Mouse (Mus musculus) forebrain, embryonic 10.5 days (tissue): Measurements from ENCODE around the gene Gm6525. TPM values are rescaled to one million over a fixed set of nuclear protein-coding genes. Genes with fewer than 3 reads are reported as not detected.

Source experiments
- DNase-seq: peaks from one replicate; pipeline ENCODE4 v3.0.0-alpha.2; 2017; ENCODE audit warnings: low spot score; ENCODE audit errors: extremely low spot score
- H3K27ac ChIP-seq: fragments of 300-500 bp; sonication (generic); 2 replicates; pipeline ENCODE4 v1.5.1; 2016; ENCODE audit warnings: mild to moderate bottlenecking
- H3K27me3 ChIP-seq: fragments of 300-500 bp; sonication (generic); 2 replicates; pipeline ENCODE4 v1.6.1; 2016; ENCODE audit warnings: mild to moderate bottlenecking; ENCODE audit not compliant: poor library complexity, severe bottlenecking
- H3K36me3 ChIP-seq: fragments of 300-500 bp; sonication (generic); replicated peaks from 2 replicates; pipeline ENCODE4 v1.6.1; 2016; ENCODE audit warnings: mild to moderate bottlenecking, moderate library complexity
- H3K4me1 ChIP-seq: fragments of 300-500 bp; sonication (generic); 2 replicates; pipeline ENCODE4 v1.6.1; 2016
- H3K4me3 ChIP-seq: fragments of 300-500 bp; sonication (generic); 2 replicates; pipeline ENCODE4 v1.5.1; 2016; ENCODE audit warnings: mild to moderate bottlenecking, moderate library complexity
- H3K9me3 ChIP-seq: fragments of 300-500 bp; sonication (generic); 2 replicates; pipeline ENCODE4 v1.6.1; 2016; ENCODE audit warnings: mild to moderate bottlenecking, moderate library complexity
- WGBS: fragments of 180-500 bp; shearing (Covaris S2); methylation state at CpG from one replicate; pipeline ENCODE4 v1.1.7; 2016; 5-methylcytosine and 5-hydroxymethylcytosine counted together
- polyA plus RNA-seq: library from polyadenylated mRNA; unstranded; fragments of >200 nt; fragmentation: Nextera tagmentation; extraction: Ambion mirVana; gene quantifications from 2 replicates; pipeline ENCODE4 v1.2.1, GENCODE M21; 2016

Gene Gm6525
- polyA plus RNA-seq, 1 experiment from 2014 or later = 0.87 TPM

DNA sequence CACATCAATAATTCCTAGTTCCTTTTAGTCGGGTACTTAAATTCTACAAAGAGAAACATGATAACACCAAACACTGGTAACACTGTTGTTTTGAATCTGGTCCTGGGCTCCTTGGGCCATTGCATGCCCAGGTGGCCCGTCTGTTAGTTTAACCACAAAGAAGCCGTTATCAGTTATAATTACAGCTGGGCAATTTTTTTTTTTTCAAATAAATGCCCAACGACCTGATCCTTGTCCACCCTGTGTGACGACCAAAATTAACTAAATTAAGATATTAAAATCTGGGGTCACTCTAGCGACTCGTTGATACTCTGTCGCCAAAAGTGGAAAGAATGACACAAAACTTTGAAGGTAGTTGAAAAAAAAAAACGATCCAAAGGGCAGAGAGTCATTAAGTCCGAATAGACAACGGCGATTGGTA lies 19.2 kb upstream of the Gm6525 start:
- Histone ChIP-seq H3K4me1 (peaks cover 24% of the 10 kb centered on the region), H3K4me3 (peak overlapping the region; percentile 68), H3K9me3 (peaks cover 1% of the 10 kb centered on the region; the same call in 1 of the 2 replicates), H3K36me3 (peaks cover 9% of the 10 kb centered on the region), H3K27me3 (no peaks in the 10 kb centered on the region), H3K27ac (no peak overlapping the region)
- 14% methylated on average over 12 of the region's 12 CpGs for WGBS
- no peak for DNase-seq

DNA sequence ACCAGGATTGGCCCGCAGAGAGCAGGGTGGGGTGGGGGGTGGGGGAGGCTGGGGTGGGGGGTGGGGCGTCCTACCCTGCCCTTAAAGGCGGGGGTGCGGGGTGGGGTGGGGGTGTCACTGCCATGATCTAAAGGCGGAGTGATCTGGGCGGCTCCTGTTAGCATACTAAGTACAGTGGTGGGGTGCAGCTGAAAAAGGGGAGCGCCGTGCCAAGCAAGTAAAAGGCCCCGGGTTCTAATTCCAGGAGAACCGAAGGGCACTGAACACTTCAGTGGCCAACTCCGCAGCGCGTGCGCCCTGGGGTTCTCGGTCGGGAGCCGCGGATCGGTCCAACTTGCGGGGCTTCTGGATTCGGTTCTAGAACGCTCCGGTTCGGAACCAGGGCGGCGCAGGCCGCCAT lies 18.8 kb upstream of the Gm6525 start:
- Histone ChIP-seq H3K9me3 (no peaks in the 10 kb centered on the region), H3K27ac (peak overlapping the region; percentile 95), H3K36me3 (peaks cover 12% of the 10 kb centered on the region; the same call in 1 of the 2 replicates), H3K27me3 (no peaks in the 10 kb centered on the region), H3K4me3 (peak overlapping the region; percentile 68), H3K4me1 (peaks cover 24% of the 10 kb centered on the region)
- WGBS = under 1% methylated on average over 27 of the region's 27 CpGs
- no peak for DNase-seq

DNA sequence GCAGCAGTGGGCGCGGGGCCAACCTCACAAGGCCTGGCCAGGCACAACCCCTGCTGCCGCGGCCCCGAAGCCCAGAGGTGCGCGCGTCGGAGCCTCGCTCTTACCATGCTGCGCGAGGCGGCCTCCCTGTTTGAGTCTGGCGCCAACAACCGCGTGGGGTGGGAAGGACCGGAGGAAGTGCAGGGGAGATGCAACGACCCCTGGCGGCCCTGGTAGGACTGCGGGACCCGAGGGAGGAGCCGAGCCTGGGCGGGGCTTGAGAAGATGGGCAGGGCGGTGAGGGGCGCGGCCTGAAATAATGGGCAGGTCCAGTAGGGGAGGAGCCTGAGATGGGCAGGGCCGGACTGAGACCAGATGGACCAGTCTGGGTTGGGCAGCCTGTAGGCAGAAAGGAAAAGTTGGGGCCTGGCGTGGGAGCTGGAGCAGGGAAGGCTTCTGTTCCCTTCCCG lies 18.3 kb upstream of the Gm6525 start, which contains the start of gene Mnd1:
Gene Mnd1 (minus strand): TSS at position 229 of the 449 bp plus-strand sequence.
- WGBS = under 1% methylated on average over 29 of the region's 29 CpGs
- DNase-seq = peak; percentile 100
- Histone ChIP-seq H3K4me1 (peaks cover 24% of the 10 kb centered on the region), H3K27ac (peak within 1 kb of the TSS; percentile 95), H3K27me3 (no peaks in the 10 kb centered on the region), H3K36me3 (peaks cover 15% of the 10 kb centered on the region; the same call in 1 of the 2 replicates), H3K4me3 (peak within 1 kb of the TSS; percentile 68), H3K9me3 (no peaks in the 10 kb centered on the region)

DNA sequence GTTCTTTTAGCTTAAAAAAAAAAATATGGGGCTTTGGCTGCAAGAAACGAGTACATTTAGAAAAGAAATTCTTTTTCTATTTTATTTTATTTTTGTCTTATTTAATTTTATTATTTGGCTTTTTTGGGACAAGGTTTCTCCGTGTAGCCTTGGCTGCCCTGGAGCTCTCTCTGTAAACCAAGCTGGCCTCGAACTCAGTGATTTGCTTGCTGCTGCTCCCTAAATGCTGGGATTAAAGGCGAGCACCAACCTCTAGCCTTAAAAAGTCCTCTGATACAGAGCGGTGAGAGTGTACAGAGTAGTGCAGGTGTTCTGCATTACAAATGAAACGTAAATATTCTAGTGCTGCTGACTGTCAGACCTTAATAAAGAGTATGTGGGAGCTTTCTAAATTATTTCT lies 17.8 kb upstream of the Gm6525 start:
- H3K27ac ChIP-seq = peak overlapping the region; percentile 95; the same call in 1 of the 2 replicates

DNA sequence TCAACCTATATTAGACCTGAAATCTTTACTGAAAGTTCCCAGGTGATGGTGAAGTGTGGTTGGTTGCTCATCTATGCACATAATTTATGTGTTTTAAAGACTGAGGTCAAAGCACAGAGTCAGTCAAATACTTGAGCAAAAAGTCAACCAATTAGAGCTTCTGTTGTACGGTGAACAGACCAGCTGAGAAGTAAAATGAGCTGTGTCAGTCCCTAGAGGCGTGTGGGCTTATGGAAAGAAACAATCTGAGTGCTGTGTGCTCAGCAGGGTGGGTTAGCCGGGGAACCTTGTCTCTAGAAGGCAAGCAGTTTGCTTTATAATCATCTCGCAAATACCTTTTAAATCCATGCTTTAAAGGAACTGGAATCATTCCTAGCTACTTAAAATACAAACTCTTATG lies 16.9 kb upstream of the Gm6525 start:
- Histone ChIP-seq H3K27me3 (no peaks in the 10 kb centered on the region), H3K36me3 (peaks cover 20% of the 10 kb centered on the region; the same call in 1 of the 2 replicates), H3K9me3 (no peaks in the 10 kb centered on the region), H3K4me1 (peaks cover 24% of the 10 kb centered on the region), H3K4me3 (no peak overlapping the region), H3K27ac (no peak overlapping the region)
- 66% methylated on average over 4 of the region's 4 CpGs for WGBS
- DNase-seq = no peak

More for the DNA sequence above, 17.8 kb upstream of the Gm6525 start:
- no peak for DNase-seq
- peak overlapping the region; percentile 68; the same call in 1 of the 2 replicates for H3K4me3 ChIP-seq
- H3K36me3 ChIP-seq = peaks cover 16% of the 10 kb centered on the region; the same call in 1 of the 2 replicates
- 58% methylated on average over 6 of the region's 6 CpGs for WGBS
- no peaks in the 10 kb centered on the region for H3K9me3 ChIP-seq
- H3K27me3 ChIP-seq = no peaks in the 10 kb centered on the region
- H3K4me1 ChIP-seq = peaks cover 24% of the 10 kb centered on the region

DNA sequence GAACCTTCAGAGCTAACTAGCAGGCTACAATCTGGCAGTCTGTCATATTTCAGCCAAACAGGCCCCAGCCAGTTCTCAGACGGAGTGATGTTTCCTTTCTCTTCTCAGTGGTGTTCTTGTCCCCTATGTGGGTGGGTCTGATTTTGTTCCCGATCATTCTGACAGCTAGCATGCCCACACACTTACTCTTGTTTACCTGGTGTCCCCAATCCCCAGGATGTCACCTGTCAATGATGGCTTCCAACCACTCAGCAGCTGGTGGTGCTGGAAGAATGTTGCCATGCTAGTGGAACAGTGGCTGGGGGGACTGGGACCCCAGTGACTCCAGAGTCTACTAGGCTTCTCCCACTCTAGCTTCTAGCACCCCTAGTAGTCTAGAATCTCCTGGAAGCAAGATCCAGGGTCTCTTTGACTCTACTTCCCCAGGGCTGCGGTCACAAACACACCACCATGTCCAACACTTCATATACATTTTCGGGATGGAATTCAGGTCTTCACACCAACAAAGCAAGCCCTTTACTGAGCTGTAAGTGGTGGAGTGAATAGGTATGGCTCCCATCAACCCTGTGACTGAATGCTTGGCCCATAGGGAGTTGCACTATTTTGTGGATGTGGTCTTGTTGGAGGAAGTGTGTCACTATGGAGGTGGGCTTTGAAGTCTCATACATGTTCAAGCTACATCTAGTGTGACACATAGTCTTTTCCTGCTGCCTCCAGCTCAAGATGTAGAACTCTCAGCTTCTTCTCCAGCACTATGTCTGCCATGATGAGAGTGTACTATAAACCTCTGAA lies 16.1 kb upstream of the Gm6525 start:
- Histone ChIP-seq H3K27me3 (no peaks in the 10 kb centered on the region), H3K36me3 (peaks cover 20% of the 10 kb centered on the region; the same call in 1 of the 2 replicates), H3K4me3 (no peak overlapping the region), H3K9me3 (no peaks in the 10 kb centered on the region), H3K4me1 (peaks cover 24% of the 10 kb centered on the region), H3K27ac (no peak overlapping the region)
- DNase-seq = no peak
- 91% methylated on average over 4 of the region's 4 CpGs for WGBS

DNA sequence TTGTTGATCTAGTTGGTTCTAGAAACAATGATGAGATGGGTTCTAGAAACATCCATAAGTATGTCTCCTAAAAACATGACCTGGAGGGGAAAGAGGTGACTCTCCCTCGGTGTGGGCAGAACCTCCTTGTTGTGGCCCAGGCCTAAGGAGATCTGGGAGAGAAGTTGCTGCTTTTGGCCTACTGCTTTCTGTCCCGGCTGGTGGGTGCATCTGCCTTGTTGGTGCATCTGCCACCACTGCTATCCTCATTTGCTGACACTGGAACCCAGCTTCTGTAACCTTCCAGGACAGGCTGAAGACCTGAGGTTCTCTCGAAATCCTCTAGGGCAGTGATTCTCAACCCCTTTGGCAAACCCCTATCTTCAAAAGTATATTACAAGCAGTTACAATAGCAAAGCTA lies 8.5 kb upstream of the Gm6525 start:
- peaks cover 54% of the 10 kb centered on the region for H3K36me3 ChIP-seq
- WGBS = 95% methylated on average over 3 of the region's 3 CpGs

DNA sequence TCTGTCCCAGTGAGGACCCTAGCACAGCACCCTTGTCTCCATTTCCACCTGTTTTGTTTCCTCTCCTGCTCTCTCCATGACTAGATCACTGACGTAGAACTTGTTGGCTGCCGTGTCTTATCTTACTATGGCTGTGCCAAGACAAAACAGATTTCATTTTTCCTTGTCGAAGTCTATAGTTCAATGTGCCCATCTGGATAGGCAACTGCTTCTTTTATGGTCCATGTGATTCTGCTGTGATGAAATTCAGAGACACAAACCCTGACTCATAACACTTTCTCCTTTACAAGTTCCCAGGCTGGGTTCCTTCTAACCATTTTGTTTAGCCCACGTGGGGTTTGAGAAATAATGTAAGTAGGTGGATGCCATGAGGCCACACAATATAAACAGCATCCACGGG lies 7.8 kb upstream of the Gm6525 start:
- DNase-seq = no peak
- peaks cover 58% of the 10 kb centered on the region for H3K36me3 ChIP-seq
- WGBS = 95% methylated on average over 5 of the region's 5 CpGs
- H3K27ac ChIP-seq = no peak overlapping the region
- H3K9me3 ChIP-seq = no peaks in the 10 kb centered on the region
- no peaks in the 10 kb centered on the region for H3K27me3 ChIP-seq
- no peaks in the 10 kb centered on the region for H3K4me1 ChIP-seq
- H3K4me3 ChIP-seq = no peak overlapping the region

More for the DNA sequence above, 8.5 kb upstream of the Gm6525 start:
- Histone ChIP-seq H3K27me3 (no peaks in the 10 kb centered on the region), H3K9me3 (no peaks in the 10 kb centered on the region), H3K4me3 (no peak overlapping the region), H3K27ac (no peak overlapping the region), H3K4me1 (no peaks in the 10 kb centered on the region)
- DNase-seq = no peak

DNA sequence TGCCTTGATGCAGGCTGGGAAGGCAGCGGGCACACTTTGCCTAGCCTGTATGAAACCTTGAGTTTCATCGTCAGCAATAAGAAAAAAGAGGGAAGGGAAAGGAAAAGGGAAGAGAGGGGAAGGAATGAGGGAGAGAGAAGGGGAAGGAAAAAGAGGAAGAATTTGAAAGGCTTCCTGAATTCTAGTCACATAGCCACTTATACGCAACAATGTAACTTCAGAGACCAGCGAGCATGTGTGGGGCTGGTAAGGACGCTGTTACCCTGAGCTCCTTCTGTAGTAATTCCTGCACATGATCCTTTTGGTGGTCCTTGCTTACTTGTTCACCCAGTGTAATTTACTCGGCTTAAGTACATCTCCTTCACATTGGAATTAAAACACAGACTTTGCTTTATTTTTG lies 5.0 kb upstream of the Gm6525 start:
- peaks cover 70% of the 10 kb centered on the region for H3K36me3 ChIP-seq
- no peaks in the 10 kb centered on the region for H3K4me1 ChIP-seq
- H3K27me3 ChIP-seq = no peaks in the 10 kb centered on the region
- H3K27ac ChIP-seq = no peak overlapping the region
- H3K4me3 ChIP-seq = no peak overlapping the region
- no peaks in the 10 kb centered on the region for H3K9me3 ChIP-seq
- 89% methylated on average over 6 of the region's 6 CpGs for WGBS
- no peak for DNase-seq

DNA sequence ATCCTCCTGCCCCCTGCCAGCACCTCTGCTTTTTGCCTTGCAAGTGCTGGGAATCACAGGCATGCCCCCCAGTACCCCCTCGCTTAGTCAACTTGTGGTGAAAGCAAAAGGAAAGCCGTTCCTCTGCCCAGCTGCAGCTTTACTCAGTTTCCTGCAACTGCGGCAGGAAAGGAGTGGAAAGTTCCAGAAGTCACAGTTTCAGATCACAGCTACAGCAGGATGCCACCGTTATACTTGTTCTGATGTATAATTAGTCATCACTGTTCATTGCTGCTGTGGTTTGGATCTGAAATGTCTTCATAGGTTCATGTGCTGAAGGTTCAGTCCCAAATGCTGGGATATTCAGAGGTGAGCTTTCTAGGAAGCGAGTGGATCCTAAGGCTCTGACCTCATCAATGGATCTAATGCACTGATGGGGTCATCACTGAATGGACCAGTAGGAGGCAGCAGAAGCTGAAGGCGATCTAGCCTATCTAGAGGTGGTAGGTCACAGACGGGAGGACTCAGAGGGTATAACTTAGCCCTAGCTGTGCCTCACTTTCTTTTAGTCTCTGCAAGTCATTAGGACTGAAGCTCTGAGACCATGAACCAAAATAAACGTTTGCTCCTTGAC lies 4.4 kb upstream of the Gm6525 start:
- Histone ChIP-seq H3K36me3 (peaks cover 65% of the 10 kb centered on the region), H3K27ac (no peak overlapping the region), H3K4me3 (no peak overlapping the region), H3K27me3 (no peaks in the 10 kb centered on the region), H3K4me1 (no peaks in the 10 kb centered on the region), H3K9me3 (no peaks in the 10 kb centered on the region)
- DNase-seq = no peak
- 72% methylated on average over 8 of the region's 8 CpGs for WGBS

DNA sequence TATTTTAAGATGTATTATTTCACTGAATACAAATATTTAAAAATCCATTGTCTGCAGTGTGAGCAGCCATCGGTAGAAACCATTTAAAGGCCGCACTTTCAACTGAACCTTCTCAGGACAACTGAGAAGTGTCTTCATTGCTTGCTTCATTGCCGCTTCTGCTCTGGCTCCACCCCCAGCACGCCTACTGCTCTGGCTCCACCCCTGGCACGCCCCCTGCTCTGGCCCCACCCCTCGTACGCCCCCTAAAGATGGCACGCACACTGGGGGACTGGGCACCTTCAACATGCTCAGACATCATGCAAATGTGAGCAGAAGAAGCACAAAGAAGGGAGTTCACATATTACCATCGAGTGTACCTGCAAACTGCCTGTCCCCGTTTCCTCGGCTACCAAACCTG lies 1.5 kb upstream of the Gm6525 start:
- peaks cover 44% of the 10 kb centered on the region for H3K36me3 ChIP-seq
- H3K9me3 ChIP-seq = no peaks in the 10 kb centered on the region
- DNase-seq = no peak
- H3K4me1 ChIP-seq = peaks cover 12% of the 10 kb centered on the region
- no peaks in the 10 kb centered on the region for H3K27me3 ChIP-seq
- no peak overlapping the region for H3K4me3 ChIP-seq
- WGBS = 55% methylated on average over 11 of the region's 11 CpGs
- no peak overlapping the region for H3K27ac ChIP-seq

DNA sequence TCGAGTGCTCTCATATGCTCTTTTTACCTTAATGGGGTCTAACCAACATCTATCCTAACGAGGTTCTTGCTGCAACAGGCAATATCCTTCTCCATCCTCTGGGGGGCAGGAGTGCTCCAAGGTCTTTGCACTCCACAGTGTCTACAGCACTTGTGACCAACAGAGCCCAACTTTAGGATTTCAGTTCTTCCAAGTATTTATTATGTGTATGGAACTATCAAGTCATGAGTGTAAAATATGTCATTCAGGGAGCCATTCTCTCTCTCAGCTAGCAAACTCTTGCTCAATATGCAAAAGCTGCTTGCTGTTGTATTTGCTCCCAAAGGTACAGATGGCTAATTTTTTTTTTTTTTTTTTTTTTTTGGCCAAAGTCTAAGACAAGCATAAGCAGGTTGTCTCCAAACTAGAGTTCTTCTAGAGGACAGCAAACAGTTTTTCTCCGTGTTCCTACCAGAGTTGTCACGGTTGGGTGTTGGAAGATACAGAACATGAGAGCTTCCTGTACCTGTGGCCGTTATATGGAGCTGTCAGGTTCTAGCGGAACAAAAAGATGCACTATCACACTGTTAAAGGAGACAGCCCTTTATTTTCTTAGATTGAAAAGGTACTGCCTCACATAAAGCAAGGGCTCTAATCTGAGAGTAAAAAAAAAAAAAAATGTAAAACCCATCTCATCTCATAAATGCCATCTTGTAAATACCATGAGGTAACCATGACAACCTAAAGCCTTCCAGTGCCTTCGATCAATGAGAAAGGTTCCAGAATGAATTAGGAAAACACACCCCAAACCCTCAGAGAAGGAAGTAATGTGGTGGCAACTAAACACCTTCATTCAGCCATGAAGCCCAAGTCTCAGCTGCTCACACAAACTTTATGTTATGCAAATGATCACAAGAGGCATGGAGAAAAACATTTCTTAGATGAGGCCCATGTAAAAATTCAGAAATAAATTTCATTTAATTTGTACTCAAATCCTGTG lies 1.7 kb downstream of the Gm6525 start:
- Histone ChIP-seq H3K36me3 (peaks cover 35% of the 10 kb centered on the region), H3K4me1 (peaks cover 13% of the 10 kb centered on the region)
- WGBS = 58% methylated on average over 7 of the region's 7 CpGs

More for the DNA sequence above, 1.7 kb downstream of the Gm6525 start:
- no peaks in the 10 kb centered on the region for H3K9me3 ChIP-seq
- H3K27me3 ChIP-seq = no peaks in the 10 kb centered on the region
- no peak overlapping the region for H3K27ac ChIP-seq
- DNase-seq = peak; percentile 64
- no peak overlapping the region for H3K4me3 ChIP-seq
